In the genomic region with DNA sequence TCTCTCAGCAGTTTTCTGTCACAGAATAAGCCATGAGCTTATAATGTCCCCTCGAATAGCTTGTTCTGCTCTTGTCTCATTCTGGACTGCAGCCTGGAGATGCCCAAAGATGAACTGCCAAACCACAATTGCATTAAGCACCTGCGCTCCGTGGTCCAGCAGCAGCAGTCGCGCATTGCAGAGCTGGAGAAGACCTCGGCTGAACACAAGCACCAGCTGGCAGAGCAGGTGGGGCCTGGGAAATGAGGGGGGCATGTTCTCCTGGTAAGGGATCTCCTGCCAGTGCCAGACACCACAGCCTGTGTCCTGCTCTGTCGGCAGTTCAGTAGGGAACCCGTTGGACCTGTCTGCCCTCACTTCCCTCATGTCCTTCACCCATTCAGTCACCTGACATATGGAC, we compare ENCODE assay signal across 17 mouse cellular contexts. TPM values are rescaled to one million over a fixed set of nuclear protein-coding genes. Genes with fewer than 3 reads are reported as not detected.
DNase-seq lines count a peak whose midpoint lies in the region; ATAC-seq and TF ChIP-seq lines count a peak whose summit lies in the region.
"Had no signal": no experiment of that assay in that cellular context is flagged by ENCODE, and none has a peak within 500 bp of the region (broad histone marks: within the 10 kb centered on the region; RNA-seq: fewer than 3 reads in every experiment).

No protein-coding gene starts in this region.

- no peaks in the 10 kb centered on the region for H3K4me1 ChIP-seq in forebrain, embryonic 12.5 days
- H3K4me1 ChIP-seq: embryonic facial prominence, embryonic 13.5 days had no signal

- 97% methylated on average over 8 of the region's 8 CpGs for WGBS in forebrain, embryonic 12.5 days

- ATAC-seq in cerebellum, adult (ENCODE audit: insufficient number of reproducible peaks, low FRiP score, low TSS enrichment), result no peak; the same call in 1 of the 2 replicates
- no peak for ATAC-seq in forebrain, embryonic 12.5 days (ENCODE audit: low FRiP score)
- ATAC-seq: activated CD4-positive, CD25-positive, alpha-beta regulatory T cell, adult 4 months; intestine, embryonic 16.5 days had no signal

- H3K4me3 ChIP-seq in layer of hippocampus, adult 2 months, result no peak overlapping the region
- no peak overlapping the region for H3K4me3 ChIP-seq in forebrain, embryonic 12.5 days (replicated peaks)
- H3K4me3 ChIP-seq: embryonic facial prominence, embryonic 13.5 days; heart, embryonic 13.5 days had no signal

- H3K36me3 ChIP-seq in forebrain, embryonic 12.5 days (replicated peaks), result peaks cover 79% of the 10 kb centered on the region

- H3K27ac ChIP-seq in layer of hippocampus, adult 2 months, result peak overlapping the region; percentile 49
- H3K27ac ChIP-seq in forebrain, embryonic 12.5 days, result no peak overlapping the region
- H3K27ac ChIP-seq: embryonic facial prominence, embryonic 13.5 days had no signal

- no peak overlapping the region for H3K9ac ChIP-seq in forebrain, embryonic 12.5 days
- H3K9ac ChIP-seq: embryonic facial prominence, embryonic 13.5 days had no signal

- peak; percentile 78 for DNase-seq in cerebellum, adult 11-12 months
- no peak for DNase-seq in layer of hippocampus, adult 2 months (ENCODE audit: low spot score in 2 of 2)
- no peak for DNase-seq in layer of hippocampus, postnatal 36 days
- peak; percentile 94 for DNase-seq in MN1 (ENCODE audit: low spot score)
- DNase-seq in cerebellum, postnatal 10 days, result peak; percentile 72 to 79
- DNase-seq in right cerebral cortex, postnatal 14 days, result no peak
- DNase-seq: adrenal gland, postnatal 25 days; lung, adult 18-20 months; lung, postnatal 36 days had no signal

- TF ChIP-seq CTCF in layer of hippocampus, adult 2 months (conservative IDR thresholded peaks at IDR 0.05), result no peak

- no peaks in the 10 kb centered on the region for H3K27me3 ChIP-seq in forebrain, embryonic 12.5 days
- H3K27me3 ChIP-seq: embryonic facial prominence, embryonic 13.5 days; heart, embryonic 13.5 days had no signal

- no peaks in the 10 kb centered on the region for H3K9me3 ChIP-seq in forebrain, embryonic 12.5 days
- H3K9me3 ChIP-seq: embryonic facial prominence, embryonic 13.5 days; heart, embryonic 13.5 days had no signal

- no peak overlapping the region for H3K4me2 ChIP-seq in forebrain, embryonic 12.5 days
- H3K4me2 ChIP-seq: embryonic facial prominence, embryonic 13.5 days; heart, embryonic 13.5 days; midbrain, embryonic 11.5 days had no signal

RNA-seq across cellular contexts. Expression of gene Smarcc2, which starts 22.7 kb away (rescaled TPM):
- 100 to 1,000 TPM; 246 to 255 TPM for total RNA-seq in layer of hippocampus, adult 2 months (2021)
- 100 to 1,000 TPM; 226 to 234 TPM for total RNA-seq in layer of hippocampus, postnatal 36 days (2021)
- 189 and 210 TPM in 2 replicates for polyA plus RNA-seq in forebrain, embryonic 12.5 days (2016; fragmentation: Nextera tagmentation; extraction: Ambion mirVana)

RNA-seq across cellular contexts. Expression of gene Rnf41, which starts 24.9 kb away (rescaled TPM):
- total RNA-seq in layer of hippocampus, adult 2 months (2021), result 10 to 100 TPM; 69.5 to 71.8 TPM
- total RNA-seq in layer of hippocampus, postnatal 36 days (2021), result 10 to 100 TPM; 74.4 to 76.3 TPM
- 61.9 and 62.0 TPM in 2 replicates for polyA plus RNA-seq in forebrain, embryonic 12.5 days (2016; fragmentation: Nextera tagmentation; extraction: Ambion mirVana)

RNA-seq across cellular contexts. Expression of gene Nabp2, which starts 25.1 kb away (rescaled TPM):
- 10 to 100 TPM; 88.2 to 93.0 TPM for total RNA-seq in layer of hippocampus, adult 2 months (2021)
- total RNA-seq in layer of hippocampus, postnatal 36 days (2021), result 10 to 100 TPM; 91.6 to 92.0 TPM
- 141 and 155 TPM in 2 replicates for polyA plus RNA-seq in forebrain, embryonic 12.5 days (2016; fragmentation: Nextera tagmentation; extraction: Ambion mirVana)

RNA-seq across cellular contexts. Expression of gene Slc39a5, which starts 35.3 kb away (rescaled TPM):
- total RNA-seq in layer of hippocampus, adult 2 months (2021), result under 1 TPM in 1 of 2 experiments, not detected in 1; 0.29 TPM
- total RNA-seq in layer of hippocampus, postnatal 36 days (2021), result not detected
- not detected in 2 replicates for polyA plus RNA-seq in forebrain, embryonic 12.5 days (2016; fragmentation: Nextera tagmentation; extraction: Ambion mirVana)
- total RNA-seq: adrenal gland, postnatal 25 days; hematopoietic stem cell, adult 5-6 weeks had no signal
- polyA plus RNA-seq: activated CD4-positive, CD25-positive, alpha-beta regulatory T cell, adult 4 months; midbrain, embryonic 11.5 days had no signal

RNA-seq across cellular contexts. Expression of gene Myl6, which starts 57.6 kb away (rescaled TPM):
- total RNA-seq in layer of hippocampus, adult 2 months (2021), result 100 to 1,000 TPM; 519 to 544 TPM
- total RNA-seq in layer of hippocampus, postnatal 36 days (2021), result 100 to 1,000 TPM; 520 to 569 TPM
- polyA plus RNA-seq in forebrain, embryonic 12.5 days (2016; fragmentation: Nextera tagmentation; extraction: Ambion mirVana), result 660 and 684 TPM in 2 replicates

Comparison
In these comparisons a context has a peak if more than half of its experiments do, and no peak if none do; other contexts are left out.
1. DNase-seq: peak in cerebellum, adult 11-12 months (single experiment), MN1 (single experiment) and cerebellum, postnatal 10 days (2 of 2); none in layer of hippocampus, adult 2 months (0 of 2), layer of hippocampus, postnatal 36 days (0 of 2) and right cerebral cortex, postnatal 14 days (single experiment).